Mouse (Mus musculus) megakaryocyte, embryonic 14.5 days (primary cell): Measurements from ENCODE around the gene Src.

ENCODE experiments used
- FLI1 ChIP-seq: IDR thresholded peaks from 2 replicates; pipeline ENCODE4 v1.6.1; 2012; ENCODE audit warnings: low read length, inconsistent platforms, mixed read lengths
- GATA1 ChIP-seq: IDR thresholded peaks from 3 replicates; pipeline ENCODE4 v1.6.1; 2012; ENCODE audit warnings: mixed read lengths, low read length, inconsistent platforms, borderline replicate concordance

GRCm38 (mm10) chr2:157462776-157463710 is 44.8 kb downstream of the Src start:
- TF ChIP-seq FLI1 (no peak), GATA1 (no peak)
